Mouse (Mus musculus) C2C12 (cell line): ENCODE results near the gene 1700010I14Rik. TPM values are rescaled to one million over a fixed set of nuclear protein-coding genes. Genes with fewer than 3 reads are reported as not detected.
A peak's percentile ranks its signal among the peaks of the same experiment; 100 is the strongest.

ENCODE experiments used
- H3K27me3 ChIP-seq: one replicate; pipeline ENCODE4 v1.6.1; 2011; ENCODE audit not compliant: control insufficient read depth, insufficient read depth, insufficient read length
- H3K36me3 ChIP-seq: one replicate; pipeline ENCODE4 v1.6.1; 2011; ENCODE audit not compliant: control insufficient read depth, insufficient read depth
- H3K4me3 ChIP-seq: one replicate; pipeline ENCODE4 v1.5.1; 2011; ENCODE audit warnings: mild to moderate bottlenecking, control low read depth; ENCODE audit not compliant: poor library complexity, insufficient read depth, severe bottlenecking
- H3K79me2 ChIP-seq: one replicate; pipeline ENCODE4 v1.6.1; 2011; ENCODE audit not compliant: control insufficient read depth, insufficient read depth
- H3K79me3 ChIP-seq: one replicate; pipeline ENCODE4 v1.6.1; 2011; ENCODE audit warnings: low read depth, control low read depth
- H3ac ChIP-seq: one replicate; pipeline ENCODE3; 2011; ENCODE audit warnings: low read depth; ENCODE audit not compliant: control insufficient read depth, insufficient read length
- CEBPB ChIP-seq: IDR thresholded peaks from one replicate; pipeline ENCODE4 v1.6.1; 2011; ENCODE audit warnings: low read depth, mild to moderate bottlenecking, control low read depth, moderate library complexity
- CTCF ChIP-seq: IDR thresholded peaks from one replicate; pipeline ENCODE4 v1.5.1; 2011; ENCODE audit not compliant: control insufficient read depth, insufficient read depth, insufficient read length
- FOSL1 ChIP-seq: IDR thresholded peaks from one replicate; pipeline ENCODE4 v1.8.0; 2011; ENCODE audit warnings: mild to moderate bottlenecking, low read length; ENCODE audit not compliant: poor library complexity, insufficient read depth, severe bottlenecking
- MAX ChIP-seq: IDR thresholded peaks from one replicate; pipeline ENCODE4 v1.6.1; 2011; ENCODE audit warnings: mild to moderate bottlenecking, control low read depth
- MYOD1 ChIP-seq: IDR thresholded peaks from one replicate; pipeline ENCODE4 v1.6.1; 2011; ENCODE audit warnings: low read depth; ENCODE audit not compliant: control insufficient read depth, insufficient read length
- MYOG ChIP-seq: IDR thresholded peaks from one replicate; pipeline ENCODE4 v1.6.1; 2011; ENCODE audit not compliant: control insufficient read depth, insufficient read length; ENCODE audit errors: extremely low read depth
- USF1 ChIP-seq: IDR thresholded peaks from one replicate; pipeline ENCODE4 v1.6.1; 2011; ENCODE audit warnings: low read depth, mild to moderate bottlenecking, control low read depth, moderate library complexity
- polyA plus RNA-seq: library from polyadenylated mRNA; unstranded; fragments of >200 nt; fragmentation: generic; extraction: Trizol; gene quantifications from one replicate; pipeline ENCODE4 v1.2.1, GENCODE M21; 2012; ENCODE audit warnings: missing spikeins

The 1700010I14Rik gene
- polyA plus RNA-seq, 1 experiment = not detected

- no peak overlapping the region for H3K4me3 ChIP-seq
- TF ChIP-seq CTCF = peak; percentile 67
- no peak for TF ChIP-seq MYOD1
- no peaks in the 10 kb centered on the region for H3K36me3 ChIP-seq
- H3K79me3 ChIP-seq = no peaks in the 10 kb centered on the region
- peaks cover 6% of the 10 kb centered on the region for H3K27me3 ChIP-seq
- no peak overlapping the region for H3ac ChIP-seq
- no peaks in the 10 kb centered on the region for H3K79me2 ChIP-seq
Observed at GRCm38 (mm10) chr17:9031241-9032141, 43.4 kb downstream of the 1700010I14Rik start.

GRCm38 (mm10) chr17:9032362-9033044 is 44.4 kb downstream of the 1700010I14Rik start:
- TF ChIP-seq CTCF = no peak
- no peak for TF ChIP-seq MAX
- no peak for TF ChIP-seq CEBPB
- TF ChIP-seq MYOG = no peak
- TF ChIP-seq FOSL1 = no peak
- TF ChIP-seq MYOD1 = no peak
- TF ChIP-seq USF1 = no peak
- Histone ChIP-seq H3K36me3 (no peaks in the 10 kb centered on the region), H3K79me2 (no peaks in the 10 kb centered on the region), H3ac (no peak overlapping the region), H3K4me3 (no peak overlapping the region), H3K79me3 (no peaks in the 10 kb centered on the region), H3K27me3 (peaks cover 10% of the 10 kb centered on the region)

DNA sequence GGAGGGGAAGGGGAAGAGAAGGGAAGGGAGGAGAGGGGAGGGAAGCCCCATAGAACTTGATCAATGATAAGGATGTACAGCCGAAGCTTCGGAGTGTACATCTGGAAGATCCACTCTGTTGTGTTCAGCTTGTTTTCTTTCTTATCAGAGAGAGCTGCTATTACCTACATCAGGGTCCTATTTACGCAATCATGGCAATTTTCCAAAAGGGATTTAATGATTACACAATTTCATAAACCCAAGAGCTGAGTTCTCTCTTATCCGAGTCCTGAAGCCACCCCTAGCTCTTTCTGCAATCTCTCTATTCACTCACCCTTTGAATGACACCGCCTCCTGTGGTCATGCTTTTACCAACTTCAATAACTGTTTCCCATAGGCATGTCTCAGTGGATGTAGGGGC is 45.4 kb downstream of the 1700010I14Rik start:
- no peak overlapping the region for H3ac ChIP-seq
- TF ChIP-seq MYOG = no peak
- no peak for TF ChIP-seq CTCF
- TF ChIP-seq FOSL1 = no peak
- no peak for TF ChIP-seq MYOD1
- TF ChIP-seq USF1 = no peak
- no peak for TF ChIP-seq MAX
- TF ChIP-seq CEBPB = no peak
- H3K36me3 ChIP-seq = no peaks in the 10 kb centered on the region
- H3K4me3 ChIP-seq = no peak overlapping the region
- peaks cover 10% of the 10 kb centered on the region for H3K27me3 ChIP-seq
- H3K79me3 ChIP-seq = no peaks in the 10 kb centered on the region
- no peaks in the 10 kb centered on the region for H3K79me2 ChIP-seq

- Histone ChIP-seq H3K4me3 (no peak overlapping the region), H3K27me3 (peaks cover 10% of the 10 kb centered on the region), H3ac (no peak overlapping the region), H3K79me3 (no peaks in the 10 kb centered on the region), H3K36me3 (no peaks in the 10 kb centered on the region), H3K79me2 (no peaks in the 10 kb centered on the region)
- TF ChIP-seq FOSL1 (no peak), USF1 (no peak), MYOD1 (no peak), CTCF (no peak), MYOG (no peak), CEBPB (no peak), MAX (no peak)
Observed at GRCm38 (mm10) chr17:9035561-9036348, 47.6 kb downstream of the 1700010I14Rik start.

DNA sequence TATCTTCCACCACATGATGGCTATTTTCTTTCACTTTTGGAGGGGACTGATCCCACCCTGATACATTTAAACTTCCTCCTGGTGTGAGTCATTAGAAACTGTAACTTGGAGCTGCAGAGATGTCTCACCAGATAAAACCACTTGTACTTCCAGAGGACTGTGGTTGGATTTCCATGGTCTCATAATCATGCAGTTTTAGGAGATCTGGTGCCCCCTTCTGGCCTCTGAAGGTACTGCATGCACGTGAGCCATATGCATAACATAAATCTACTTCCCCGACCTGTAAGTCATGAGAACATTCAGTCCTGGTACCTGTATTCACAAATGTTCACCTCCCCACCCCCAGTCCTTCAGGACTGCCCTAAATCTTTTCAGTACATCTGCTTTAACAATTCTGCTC is 54.6 kb downstream of the 1700010I14Rik start:
- Histone ChIP-seq H3K27me3 (no peaks in the 10 kb centered on the region), H3ac (no peak overlapping the region), H3K79me3 (no peaks in the 10 kb centered on the region), H3K79me2 (no peaks in the 10 kb centered on the region), H3K36me3 (no peaks in the 10 kb centered on the region), H3K4me3 (no peak overlapping the region)
- TF ChIP-seq CEBPB (no peak), MAX (no peak), USF1 (no peak), MYOD1 (no peak), FOSL1 (no peak), CTCF (no peak), MYOG (no peak)
